Mouse (Mus musculus): ENCODE measurements at regions not wholly inside any gene's neighbourhood (a gene's known extent, or its start where the extent isn't known, plus 50 kb on each side); places are given as distances from the start of the nearest gene placed in this dataset.
A peak's percentile ranks its signal among the peaks of the same experiment; 100 is the strongest.

- 66% methylated on average over 1 of the region's 1 CpGs for WGBS
Measured at GRCm38 (mm10) chr14:104824224-104824623, 301.8 kb upstream of the Rnf219 start.

GRCm38 (mm10) chr14:104821903-104822573, 299.6 kb upstream of the Rnf219 start:
- H3K27ac ChIP-seq: no peak overlapping the region
- H3K9ac ChIP-seq: no peak overlapping the region
- H3K4me1 ChIP-seq: no peaks in the 10 kb centered on the region
- no peak overlapping the region for H3K4me2 ChIP-seq
- H3K36me3 ChIP-seq: no peaks in the 10 kb centered on the region
- 81% methylated on average over 11 of the region's 11 CpGs for WGBS
- no peaks in the 10 kb centered on the region for H3K9me3 ChIP-seq
- no peak overlapping the region for H3K4me3 ChIP-seq
- H3K27me3 ChIP-seq: no peaks in the 10 kb centered on the region
- no peak for ATAC-seq (ENCODE audit: borderline replicate concordance, extremely low read depth, low FRiP score, low TSS enrichment)

More at GRCm38 (mm10) chr14:104824224-104824623, 301.8 kb upstream of the Rnf219 start:
- no peak overlapping the region for H3K9ac ChIP-seq
- ATAC-seq (ENCODE audit: borderline replicate concordance, extremely low read depth, low FRiP score, low TSS enrichment): no peak
- H3K4me2 ChIP-seq: no peak overlapping the region
- no peak overlapping the region for H3K4me3 ChIP-seq
- H3K27me3 ChIP-seq: no peaks in the 10 kb centered on the region
- no peaks in the 10 kb centered on the region for H3K36me3 ChIP-seq
- H3K4me1 ChIP-seq: no peaks in the 10 kb centered on the region
- no peaks in the 10 kb centered on the region for H3K9me3 ChIP-seq
- H3K27ac ChIP-seq: no peak overlapping the region

- no peak overlapping the region for H3K9ac ChIP-seq
- no peaks in the 10 kb centered on the region for H3K27me3 ChIP-seq
- 76% methylated on average over 4 of the region's 4 CpGs for WGBS
- no peaks in the 10 kb centered on the region for H3K4me1 ChIP-seq
- no peak overlapping the region for H3K27ac ChIP-seq
- no peak overlapping the region for H3K4me2 ChIP-seq
- no peaks in the 10 kb centered on the region for H3K36me3 ChIP-seq
- no peak overlapping the region for H3K4me3 ChIP-seq
- no peaks in the 10 kb centered on the region for H3K9me3 ChIP-seq
- no peak for ATAC-seq (ENCODE audit: borderline replicate concordance, extremely low read depth, low FRiP score, low TSS enrichment)
Measured at GRCm38 (mm10) chr14:104819106-104819505, 296.7 kb upstream of the Rnf219 start.

- WGBS: 29% methylated on average over 10 of the region's 10 CpGs
- Histone ChIP-seq H3K27ac (no peak overlapping the region), H3K27me3 (no peaks in the 10 kb centered on the region), H3K9me3 (no peaks in the 10 kb centered on the region), H3K4me3 (no peak overlapping the region), H3K36me3 (no peaks in the 10 kb centered on the region), H3K9ac (no peak overlapping the region), H3K4me2 (no peak overlapping the region), H3K4me1 (no peaks in the 10 kb centered on the region)
- ATAC-seq (ENCODE audit: borderline replicate concordance, extremely low read depth, low FRiP score, low TSS enrichment): peak; percentile 42; the same call in 1 of the 2 replicates
Measured at GRCm38 (mm10) chr14:104813977-104814584, 291.6 kb upstream of the Rnf219 start.

GRCm38 (mm10) chr14:104812006-104812405, 289.6 kb upstream of the Rnf219 start:
- Histone ChIP-seq H3K36me3 (no peaks in the 10 kb centered on the region), H3K4me2 (no peak overlapping the region), H3K27me3 (no peaks in the 10 kb centered on the region), H3K9me3 (no peaks in the 10 kb centered on the region), H3K4me1 (no peaks in the 10 kb centered on the region), H3K4me3 (no peak overlapping the region), H3K27ac (no peak overlapping the region), H3K9ac (no peak overlapping the region)
- ATAC-seq (ENCODE audit: borderline replicate concordance, extremely low read depth, low FRiP score, low TSS enrichment): no peak
- WGBS: 76% methylated on average over 4 of the region's 4 CpGs

- Histone ChIP-seq H3K4me3 (no peak overlapping the region), H3K9me3 (no peaks in the 10 kb centered on the region), H3K9ac (no peak overlapping the region), H3K36me3 (no peaks in the 10 kb centered on the region), H3K4me1 (no peaks in the 10 kb centered on the region), H3K27me3 (no peaks in the 10 kb centered on the region), H3K27ac (no peak overlapping the region), H3K4me2 (no peak overlapping the region)
- 87% methylated on average over 10 of the region's 10 CpGs for WGBS
- no peak for ATAC-seq (ENCODE audit: borderline replicate concordance, extremely low read depth, low FRiP score, low TSS enrichment)
Measured at GRCm38 (mm10) chr14:104805332-104805731, 282.9 kb upstream of the Rnf219 start.

GRCm38 (mm10) chr14:104796348-104796965, 274.0 kb upstream of the Rnf219 start:
- Histone ChIP-seq H3K36me3 (no peaks in the 10 kb centered on the region), H3K9ac (no peak overlapping the region), H3K27ac (no peak overlapping the region), H3K9me3 (no peaks in the 10 kb centered on the region), H3K4me1 (no peaks in the 10 kb centered on the region), H3K4me3 (no peak overlapping the region), H3K4me2 (no peak overlapping the region), H3K27me3 (no peaks in the 10 kb centered on the region)
- ATAC-seq (ENCODE audit: borderline replicate concordance, extremely low read depth, low FRiP score, low TSS enrichment): peak; percentile 93
- 50% methylated on average over 17 of the region's 17 CpGs for WGBS

- no peaks in the 10 kb centered on the region for H3K4me1 ChIP-seq
- ATAC-seq (ENCODE audit: borderline replicate concordance, extremely low read depth, low FRiP score, low TSS enrichment): no peak
- no peaks in the 10 kb centered on the region for H3K27me3 ChIP-seq
- no peak overlapping the region for H3K9ac ChIP-seq
- H3K27ac ChIP-seq: no peak overlapping the region
- no peak overlapping the region for H3K4me2 ChIP-seq
- H3K4me3 ChIP-seq: no peak overlapping the region
- H3K36me3 ChIP-seq: no peaks in the 10 kb centered on the region
- WGBS: 51% methylated on average over 3 of the region's 3 CpGs
- H3K9me3 ChIP-seq: no peaks in the 10 kb centered on the region
Measured at GRCm38 (mm10) chr14:104789346-104789745, 266.9 kb upstream of the Rnf219 start.

GRCm38 (mm10) chr14:104785066-104785465, 262.6 kb upstream of the Rnf219 start:
- Histone ChIP-seq H3K4me3 (no peak overlapping the region), H3K27me3 (no peaks in the 10 kb centered on the region), H3K9me3 (no peaks in the 10 kb centered on the region), H3K9ac (no peak overlapping the region), H3K4me2 (no peak overlapping the region), H3K36me3 (no peaks in the 10 kb centered on the region), H3K27ac (no peak overlapping the region), H3K4me1 (no peaks in the 10 kb centered on the region)
- WGBS: 31% methylated on average over 12 of the region's 12 CpGs
- no peak for ATAC-seq (ENCODE audit: borderline replicate concordance, extremely low read depth, low FRiP score, low TSS enrichment)

GRCm38 (mm10) chr14:104769938-104770337, 247.5 kb upstream of the Rnf219 start:
- ATAC-seq (ENCODE audit: borderline replicate concordance, extremely low read depth, low FRiP score, low TSS enrichment): no peak
- H3K4me3 ChIP-seq: no peak overlapping the region
- no peaks in the 10 kb centered on the region for H3K36me3 ChIP-seq
- no peaks in the 10 kb centered on the region for H3K4me1 ChIP-seq
- H3K9ac ChIP-seq: no peak overlapping the region
- H3K9me3 ChIP-seq: no peaks in the 10 kb centered on the region
- H3K4me2 ChIP-seq: no peak overlapping the region
- no peak overlapping the region for H3K27ac ChIP-seq
- H3K27me3 ChIP-seq: no peaks in the 10 kb centered on the region
- WGBS: 47% methylated on average over 4 of the region's 4 CpGs

GRCm38 (mm10) chr14:104734213-104734612, 211.8 kb upstream of the Rnf219 start:
- Histone ChIP-seq H3K4me1 (no peaks in the 10 kb centered on the region), H3K4me2 (no peak overlapping the region), H3K9ac (no peak overlapping the region), H3K36me3 (no peaks in the 10 kb centered on the region), H3K27me3 (no peaks in the 10 kb centered on the region), H3K4me3 (no peak overlapping the region), H3K9me3 (no peaks in the 10 kb centered on the region), H3K27ac (no peak overlapping the region)
- no peak for ATAC-seq (ENCODE audit: borderline replicate concordance, extremely low read depth, low FRiP score, low TSS enrichment)
- WGBS: 32% methylated on average over 3 of the region's 3 CpGs

GRCm38 (mm10) chr14:104732036-104732435, 209.6 kb upstream of the Rnf219 start:
- 54% methylated on average over 1 of the region's 1 CpGs for WGBS
- H3K27ac ChIP-seq: no peak overlapping the region
- ATAC-seq (ENCODE audit: borderline replicate concordance, extremely low read depth, low FRiP score, low TSS enrichment): no peak
- H3K27me3 ChIP-seq: no peaks in the 10 kb centered on the region
- H3K9me3 ChIP-seq: no peaks in the 10 kb centered on the region
- no peaks in the 10 kb centered on the region for H3K36me3 ChIP-seq
- no peak overlapping the region for H3K9ac ChIP-seq
- no peak overlapping the region for H3K4me3 ChIP-seq
- H3K4me1 ChIP-seq: no peaks in the 10 kb centered on the region
- no peak overlapping the region for H3K4me2 ChIP-seq
